Mouse (Mus musculus): Measurements from ENCODE around the gene Dpm1. TPM values are rescaled to one million over a fixed set of nuclear protein-coding genes. Genes with fewer than 3 reads are reported as not detected.
A peak's percentile ranks its signal among the peaks of the same experiment; 100 is the strongest.

The Dpm1 gene
- total RNA-seq, 2 experiments from 2014 or later: 30.5 to 95.9 TPM

DNA sequence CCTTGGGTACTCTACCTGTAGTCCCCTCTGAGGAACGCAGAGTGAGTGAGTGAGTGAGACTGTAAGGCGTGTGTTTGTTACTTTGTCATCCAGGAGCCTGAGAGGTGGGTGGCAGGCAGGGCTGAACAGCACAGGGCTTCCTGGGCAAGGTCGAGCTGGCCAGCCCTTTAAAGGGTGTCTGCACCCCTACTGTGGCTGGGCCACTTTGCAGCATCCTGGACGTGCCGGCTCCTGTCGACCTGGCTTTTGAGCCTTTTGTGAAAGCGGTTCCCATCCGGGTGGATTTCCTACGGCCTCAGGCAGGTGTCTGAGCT is 60.6 kb downstream of the Dpm1 start:
- ATAC-seq (replicated peaks; ENCODE audit: low FRiP score, low TSS enrichment, poor library complexity, severe bottlenecking): peak; percentile 32; the same call in 1 of the 2 replicates

DNA sequence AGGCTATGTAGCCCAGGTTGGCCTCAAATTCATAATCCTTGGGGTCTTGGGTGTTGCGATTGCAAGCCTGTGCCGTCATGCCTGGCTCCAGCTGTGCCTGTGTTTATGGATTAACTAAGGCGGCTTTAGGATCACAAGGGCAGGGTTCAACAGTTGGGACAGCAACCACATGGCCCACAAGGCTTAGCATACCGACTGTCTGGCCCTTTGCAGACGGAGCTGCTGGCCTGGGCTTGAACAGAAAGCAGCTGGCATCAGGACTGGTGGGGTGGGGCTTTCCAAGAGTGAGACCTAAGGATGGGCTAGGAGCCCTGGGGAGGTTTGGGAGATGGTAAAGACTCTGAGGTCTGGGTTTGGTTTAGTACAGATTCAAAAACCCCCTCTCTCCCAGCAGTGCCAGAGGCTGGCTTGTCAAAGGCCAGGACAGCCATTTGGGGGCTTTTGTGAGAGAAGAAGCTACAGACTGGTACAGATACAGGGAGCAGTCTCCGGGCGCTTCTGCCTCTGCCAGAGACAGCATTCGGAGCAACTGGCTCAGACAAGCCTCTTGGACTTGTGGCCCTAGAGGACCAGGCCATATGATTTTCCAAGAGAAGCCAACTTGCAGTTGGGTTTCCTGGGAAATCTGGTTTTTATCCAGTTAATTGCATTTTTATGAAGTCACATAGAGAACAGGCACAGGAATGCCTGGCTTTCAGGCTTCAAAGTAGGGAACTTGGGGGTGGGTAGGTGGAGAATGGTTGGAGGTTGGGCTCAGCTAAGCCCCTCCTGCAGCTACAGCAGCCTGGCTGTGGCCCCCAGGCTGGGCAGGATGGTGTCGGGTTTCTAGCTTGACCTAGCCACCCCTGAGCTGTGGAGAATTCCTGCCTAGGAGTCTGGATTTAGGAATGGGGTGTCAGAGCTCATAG is 61.2 kb downstream of the Dpm1 start:
- ATAC-seq (replicated peaks; ENCODE audit: low FRiP score, low TSS enrichment, poor library complexity, severe bottlenecking): no peak

DNA sequence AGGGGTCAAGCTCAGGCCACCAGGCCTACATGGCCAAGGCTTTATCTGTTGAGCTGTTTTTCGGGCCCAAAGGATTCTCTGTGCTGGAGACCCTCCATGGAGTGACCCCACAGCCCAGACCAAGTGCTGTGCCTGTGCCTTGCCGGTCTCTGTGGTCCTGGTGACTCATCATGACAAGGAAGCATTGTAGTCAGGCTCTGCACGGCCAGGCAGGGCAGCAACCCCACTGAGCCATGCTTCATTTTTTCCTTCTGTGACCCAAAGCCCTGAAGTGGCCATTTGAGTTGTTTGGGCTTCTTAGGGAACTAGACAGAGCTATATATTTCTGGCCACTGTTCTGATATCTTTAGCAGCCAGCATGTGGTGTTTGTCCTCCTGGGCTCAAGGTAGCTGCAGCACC is 62.6 kb downstream of the Dpm1 start:
- ATAC-seq (replicated peaks; ENCODE audit: low FRiP score, low TSS enrichment, poor library complexity, severe bottlenecking): no peak

DNA sequence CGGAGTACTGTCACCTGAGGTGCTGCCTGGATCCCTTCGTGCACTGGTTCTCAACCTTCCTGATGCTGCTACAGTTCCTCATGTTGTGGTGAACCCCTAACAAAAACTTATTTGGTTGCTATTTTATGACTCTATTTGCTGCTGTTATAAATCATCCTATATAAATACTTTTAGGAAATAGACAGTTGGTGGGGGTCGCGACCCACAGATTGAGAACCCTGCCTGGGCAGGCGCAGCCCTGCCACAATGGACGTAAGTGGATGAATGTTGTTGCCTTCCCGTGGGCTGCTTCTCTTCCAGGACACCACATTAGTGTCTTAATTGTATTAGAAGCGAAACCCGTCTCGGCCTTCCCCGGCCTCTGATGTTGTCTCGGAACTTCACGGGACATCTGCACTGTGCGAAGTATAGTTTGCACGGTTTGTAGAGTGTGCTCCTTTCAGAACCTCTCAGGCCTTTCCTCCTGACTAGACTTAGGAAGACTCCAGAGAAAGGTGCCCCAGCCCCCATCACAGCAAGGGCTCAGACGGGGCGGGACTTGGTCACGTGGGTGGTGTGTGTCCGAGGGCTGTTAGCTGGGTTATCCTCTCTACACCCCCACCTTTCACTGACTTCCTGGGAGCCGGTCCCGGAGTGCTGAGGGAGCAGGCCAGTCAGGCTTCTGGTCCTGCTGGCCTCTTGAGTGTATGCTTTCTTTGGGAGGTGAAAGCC is 63.5 kb downstream of the Dpm1 start:
- ATAC-seq (replicated peaks; ENCODE audit: low FRiP score, low TSS enrichment, poor library complexity, severe bottlenecking): no peak

DNA sequence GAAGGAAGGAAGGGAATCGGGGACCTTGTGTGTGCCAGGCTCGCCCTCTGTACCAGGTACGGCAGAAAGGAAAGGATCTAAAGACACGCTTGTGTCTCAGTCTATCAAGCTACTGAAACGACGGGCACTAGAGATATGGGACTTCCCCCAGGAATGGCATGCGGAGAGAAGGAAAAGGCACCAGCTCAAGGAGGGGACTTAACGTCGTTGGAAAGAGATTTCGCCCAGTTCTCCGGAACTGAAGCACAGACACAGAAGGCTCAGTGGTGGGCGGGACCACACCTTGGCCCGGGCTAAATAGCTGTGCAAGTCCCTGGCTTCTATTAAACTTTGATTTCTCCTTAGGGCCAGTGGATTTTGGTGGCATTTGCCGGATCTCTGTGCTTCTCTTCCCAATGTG is 68.4 kb downstream of the Dpm1 start:
- ATAC-seq (replicated peaks; ENCODE audit: low FRiP score, low TSS enrichment, poor library complexity, severe bottlenecking): no peak

DNA sequence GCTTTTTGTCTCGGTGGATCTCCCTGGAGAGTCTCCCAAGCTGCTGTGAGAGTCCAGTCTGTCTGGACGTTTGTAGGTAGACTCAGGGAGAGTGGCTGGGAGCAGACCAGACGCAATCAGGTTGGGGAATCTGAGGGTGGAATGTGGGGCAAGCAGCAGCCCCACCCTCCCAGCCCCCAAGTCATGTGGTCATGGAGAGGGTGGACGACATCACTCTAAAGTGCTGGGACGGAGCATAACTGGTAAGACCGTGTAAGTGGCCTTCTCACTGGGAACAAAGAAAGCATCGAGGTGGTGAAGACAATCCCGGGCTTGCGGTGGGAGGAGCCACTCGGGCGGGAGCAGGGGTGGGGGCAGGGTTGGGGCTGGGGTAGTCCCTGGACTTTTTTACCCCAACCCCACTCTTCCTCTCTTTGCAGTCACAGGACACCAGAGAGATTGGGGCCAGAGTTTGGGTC is 68.8 kb downstream of the Dpm1 start:
- no peak for ATAC-seq (replicated peaks; ENCODE audit: low FRiP score, low TSS enrichment, poor library complexity, severe bottlenecking)

DNA sequence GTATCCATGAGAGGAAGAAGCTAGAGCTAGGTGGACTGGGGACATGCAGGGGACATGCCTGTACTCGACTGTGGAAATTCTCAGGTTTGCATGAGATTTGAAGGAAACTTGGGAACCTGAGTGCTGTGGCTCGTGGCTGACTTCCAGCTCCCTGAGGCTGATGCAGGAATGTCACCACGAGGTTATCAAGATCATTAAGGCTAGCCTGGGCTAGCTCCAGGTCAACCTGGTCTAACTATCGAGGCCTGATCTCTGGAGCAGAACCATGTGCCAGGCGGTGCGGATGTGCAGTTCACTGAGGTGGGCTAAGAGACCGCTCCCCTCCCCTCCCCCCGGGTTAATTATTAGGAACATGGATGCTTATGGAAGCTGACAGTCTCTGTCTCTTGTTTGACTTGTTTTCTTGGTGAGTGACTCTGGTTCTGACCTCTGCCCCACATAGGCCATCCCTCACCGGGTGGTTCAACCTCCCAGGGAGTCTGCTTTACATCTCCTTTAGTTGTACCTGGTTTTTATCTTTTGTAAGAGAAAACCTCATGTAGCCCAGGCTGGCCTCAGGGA is 69.9 kb downstream of the Dpm1 start:
- ATAC-seq (replicated peaks; ENCODE audit: low FRiP score, low TSS enrichment, poor library complexity, severe bottlenecking): no peak

Other genes starting within 250 kb of the Dpm1 start
- gene Ripor3, start 220.0 kb downstream of the Dpm1 start, total RNA-seq (2014; fragmentation: Nextera tagmentation): not detected in 2 replicates
- 0.42 TPM in 1 of 2 replicates, not detected in the other for gene Ripor3, start 220.0 kb downstream of the Dpm1 start, total RNA-seq (2017)
- gene Pard6b, start 149.6 kb downstream of the Dpm1 start, total RNA-seq (2014; fragmentation: Nextera tagmentation): 0.48 and 1.1 TPM in 2 replicates
- 1.6 and 3.8 TPM in 2 replicates for gene Pard6b, start 149.6 kb downstream of the Dpm1 start, total RNA-seq (2017)
- 48.1 and 55.1 TPM in 2 replicates for gene Adnp, start 23.5 kb downstream of the Dpm1 start, total RNA-seq (2014; fragmentation: Nextera tagmentation)
- gene Adnp, start 23.5 kb downstream of the Dpm1 start, total RNA-seq (2017): 1.1 TPM in 1 of 2 replicates, not detected in the other
- 38.5 and 43.2 TPM in 2 replicates for gene Gm20716, start 227 bp downstream of the Dpm1 start, total RNA-seq (2014; fragmentation: Nextera tagmentation)
- 35.4 and 55.3 TPM in 2 replicates for gene Gm20716, start 227 bp downstream of the Dpm1 start, total RNA-seq (2017)
- 4.2 and 5.6 TPM in 2 replicates for gene Mocs3, start within 50 bp of the Dpm1 start, total RNA-seq (2014; fragmentation: Nextera tagmentation)
- gene Mocs3, start within 50 bp of the Dpm1 start, total RNA-seq (2017): 1.9 and 3.8 TPM in 2 replicates
- gene Kcng1, start 51.1 kb upstream of the Dpm1 start, total RNA-seq (2014; fragmentation: Nextera tagmentation): not detected in 2 replicates
- gene Kcng1, start 51.1 kb upstream of the Dpm1 start, total RNA-seq (2017): 0.05 TPM in 1 of 2 replicates, not detected in the other

Measured in megakaryocyte-erythroid progenitor cell, adult 5-6 weeks (primary cell).